Mouse (Mus musculus) small intestine, adult 2 months (tissue): ENCODE data around the gene Katna1. TPM values are rescaled to one million over a fixed set of nuclear protein-coding genes. Genes with fewer than 3 reads are reported as not detected.

ENCODE experiments used
- H3K27ac ChIP-seq: fragments of 200-500 bp; 2 replicates; pipeline ENCODE4 v1.5.1; 2012; ENCODE audit warnings: low read depth, low read length, control low read depth, inconsistent platforms; ENCODE audit not compliant: insufficient read depth
- H3K27me3 ChIP-seq: fragments of 200-500 bp; 2 replicates; pipeline ENCODE4 v1.6.1; 2012; ENCODE audit warnings: mild to moderate bottlenecking, moderate library complexity, low read length, inconsistent platforms; ENCODE audit not compliant: control insufficient read depth, insufficient read depth
- H3K36me3 ChIP-seq: fragments of 200-500 bp; 2 replicates; pipeline ENCODE4 v1.6.1; 2012; ENCODE audit warnings: mild to moderate bottlenecking, low read length, control low read depth, inconsistent platforms; ENCODE audit not compliant: control insufficient read depth, insufficient read depth
- H3K4me1 ChIP-seq: fragments of 200-500 bp; 2 replicates; pipeline ENCODE4 v1.6.1; 2012; ENCODE audit warnings: low read length, inconsistent platforms, mixed read lengths; ENCODE audit not compliant: control insufficient read depth, insufficient read depth, insufficient read length
- H3K4me3 ChIP-seq: fragments of 200-500 bp; 2 replicates; pipeline ENCODE4 v1.5.1; 2012; ENCODE audit warnings: low read depth, mild to moderate bottlenecking, control low read depth, inconsistent platforms, low read length, moderate library complexity
- CTCF ChIP-seq: fragments of 200-500 bp; IDR thresholded peaks from 2 replicates; pipeline ENCODE4 v1.5.1; 2012; ENCODE audit warnings: low read depth, mild to moderate bottlenecking, control low read depth, inconsistent platforms, low read length, moderate library complexity, mixed read lengths; ENCODE audit not compliant: insufficient replicate concordance, insufficient read length; ENCODE audit errors: extremely low read depth
- POLR2A ChIP-seq: fragments of 200-500 bp; IDR thresholded peaks from 2 replicates; pipeline ENCODE4 v1.6.1; 2012; ENCODE audit warnings: low read depth, mild to moderate bottlenecking, control low read depth, inconsistent platforms, low read length, moderate library complexity
- WGBS: fragments of 180-500 bp; shearing (Covaris S2); methylation state at CpG from one replicate; pipeline ENCODE4 v1.1.7; 2018; 5-methylcytosine and 5-hydroxymethylcytosine counted together
- polyA plus RNA-seq: library from polyadenylated mRNA; depleted of rRNA; stranded (reverse); fragments of >200 nt; gene quantifications from 2 replicates; pipeline ENCODE4 v1.2.3, GENCODE M21; 2012; rRNA removed

The Katna1 gene
- 0.96 and 1.9 TPM in 2 replicates for polyA plus RNA-seq

- H3K27me3 ChIP-seq: no peaks in the 10 kb centered on the region
- TF ChIP-seq POLR2A (peak; percentile 65; the same call in 1 of the 2 replicates), CTCF (no peak)
- under 1% methylated on average over 49 of the region's 49 CpGs for WGBS
- H3K36me3 ChIP-seq: no peaks in the 10 kb centered on the region
- peak within 1 kb of the TSS; percentile 32 for H3K27ac ChIP-seq
- H3K4me3 ChIP-seq: peak within 1 kb of the TSS; percentile 67
- H3K4me1 ChIP-seq: peaks cover 2% of the 10 kb centered on the region
Observed at GRCm38 (mm10) chr10:7725751-7726500, at the start of gene Katna1. Gene Katna1, plus strand, starts transcription at chr10:7726000.

- H3K4me1 ChIP-seq: peaks cover 5% of the 10 kb centered on the region
- H3K27ac ChIP-seq: peak within 1 kb of the TSS; percentile 89
- under 1% methylated on average over 61 of the region's 65 CpGs for WGBS
- TF ChIP-seq POLR2A (peak; percentile 79), CTCF (no peak)
- H3K36me3 ChIP-seq: peaks cover 4% of the 10 kb centered on the region
- H3K4me3 ChIP-seq: peak within 1 kb of the TSS; percentile 96
- H3K27me3 ChIP-seq: no peaks in the 10 kb centered on the region
Observed at GRCm38 (mm10) chr10:7680731-7681301, 45.0 kb upstream of the Katna1 start, which contains the start of the genes Pcmt1 and Lats1. Gene Pcmt1, minus strand, starts transcription at chr10:7681136. Gene Lats1, plus strand, starts transcription at chr10:7681214.

- Histone ChIP-seq H3K4me3 (peak overlapping the region; percentile 96), H3K27me3 (no peaks in the 10 kb centered on the region), H3K4me1 (peaks cover 8% of the 10 kb centered on the region), H3K27ac (peak overlapping the region; percentile 88), H3K36me3 (peaks cover 3% of the 10 kb centered on the region)
- WGBS: under 1% methylated on average over 64 of the region's 64 CpGs
- TF ChIP-seq POLR2A (peak; percentile 40; the same call in 1 of the 2 replicates), CTCF (peak; percentile 25; the same call in 1 of the 2 replicates)
Observed at GRCm38 (mm10) chr10:7681343-7682025, 44.3 kb upstream of the Katna1 start.

GRCm38 (mm10) chr10:7682249-7682648 lies 43.6 kb upstream of the Katna1 start:
- TF ChIP-seq CTCF (no peak), POLR2A (no peak)
- H3K36me3 ChIP-seq: peaks cover 2% of the 10 kb centered on the region; the same call in 1 of the 2 replicates
- peaks cover 10% of the 10 kb centered on the region for H3K4me1 ChIP-seq
- no peaks in the 10 kb centered on the region for H3K27me3 ChIP-seq
- 24% methylated on average over 3 of the region's 3 CpGs for WGBS
- peak overlapping the region; percentile 12; the same call in 1 of the 2 replicates for H3K4me3 ChIP-seq
- H3K27ac ChIP-seq: no peak overlapping the region

GRCm38 (mm10) chr10:7686902-7687301 lies 38.9 kb upstream of the Katna1 start:
- H3K4me1 ChIP-seq: peaks cover 10% of the 10 kb centered on the region
- no peak for TF ChIP-seq POLR2A
- no peak for TF ChIP-seq CTCF
- no peaks in the 10 kb centered on the region for H3K27me3 ChIP-seq
- 48% methylated on average over 6 of the region's 6 CpGs for WGBS
- H3K36me3 ChIP-seq: peaks cover 6% of the 10 kb centered on the region
- no peak overlapping the region for H3K27ac ChIP-seq
- H3K4me3 ChIP-seq: no peak overlapping the region

- Histone ChIP-seq H3K36me3 (peaks cover 64% of the 10 kb centered on the region), H3K4me3 (no peak overlapping the region), H3K27ac (no peak overlapping the region), H3K27me3 (no peaks in the 10 kb centered on the region), H3K4me1 (no peaks in the 10 kb centered on the region)
- no peak for TF ChIP-seq CTCF
- no peak for TF ChIP-seq POLR2A
Observed at GRCm38 (mm10) chr10:7695286-7695685, 30.5 kb upstream of the Katna1 start.

- H3K4me1 ChIP-seq: no peaks in the 10 kb centered on the region
- TF ChIP-seq CTCF (no peak), POLR2A (no peak)
- WGBS: 73% methylated on average over 3 of the region's 3 CpGs
- H3K4me3 ChIP-seq: no peak overlapping the region
- no peak overlapping the region for H3K27ac ChIP-seq
- peaks cover 69% of the 10 kb centered on the region for H3K36me3 ChIP-seq
- H3K27me3 ChIP-seq: no peaks in the 10 kb centered on the region
Observed at GRCm38 (mm10) chr10:7700120-7700519, 25.7 kb upstream of the Katna1 start.
